Mouse (Mus musculus) heart, adult 2 months (tissue): ENCODE measurements at regions not wholly inside any gene's neighbourhood (a gene's known extent, or its start where the extent isn't known, plus 50 kb on each side); places are given as distances from the start of the nearest gene placed in this dataset.

Source experiments
- CTCF ChIP-seq: fragments of 200-600 bp; IDR thresholded peaks from 2 replicates; pipeline ENCODE4 v1.8.1; 2022; ENCODE audit warnings: antibody characterized with exemption, mild to moderate bottlenecking, moderate library complexity
- EP300 ChIP-seq: fragments of 200-500 bp; IDR thresholded peaks from 2 replicates; pipeline ENCODE4 v1.6.1; 2011; ENCODE audit warnings: low read depth, low read length, control low read depth; ENCODE audit not compliant: insufficient read depth

GRCm38 (mm10) chr1:154080505-154081380, 120.2 kb upstream of the Zfp648 start:
- TF ChIP-seq EP300 (no peak), CTCF (no peak)
